Mouse (Mus musculus): ENCODE measurements at regions not wholly inside any gene's neighbourhood (a gene's known extent, or its start where the extent isn't known, plus 50 kb on each side); places are given as distances from the start of the nearest gene placed in this dataset.

DNA sequence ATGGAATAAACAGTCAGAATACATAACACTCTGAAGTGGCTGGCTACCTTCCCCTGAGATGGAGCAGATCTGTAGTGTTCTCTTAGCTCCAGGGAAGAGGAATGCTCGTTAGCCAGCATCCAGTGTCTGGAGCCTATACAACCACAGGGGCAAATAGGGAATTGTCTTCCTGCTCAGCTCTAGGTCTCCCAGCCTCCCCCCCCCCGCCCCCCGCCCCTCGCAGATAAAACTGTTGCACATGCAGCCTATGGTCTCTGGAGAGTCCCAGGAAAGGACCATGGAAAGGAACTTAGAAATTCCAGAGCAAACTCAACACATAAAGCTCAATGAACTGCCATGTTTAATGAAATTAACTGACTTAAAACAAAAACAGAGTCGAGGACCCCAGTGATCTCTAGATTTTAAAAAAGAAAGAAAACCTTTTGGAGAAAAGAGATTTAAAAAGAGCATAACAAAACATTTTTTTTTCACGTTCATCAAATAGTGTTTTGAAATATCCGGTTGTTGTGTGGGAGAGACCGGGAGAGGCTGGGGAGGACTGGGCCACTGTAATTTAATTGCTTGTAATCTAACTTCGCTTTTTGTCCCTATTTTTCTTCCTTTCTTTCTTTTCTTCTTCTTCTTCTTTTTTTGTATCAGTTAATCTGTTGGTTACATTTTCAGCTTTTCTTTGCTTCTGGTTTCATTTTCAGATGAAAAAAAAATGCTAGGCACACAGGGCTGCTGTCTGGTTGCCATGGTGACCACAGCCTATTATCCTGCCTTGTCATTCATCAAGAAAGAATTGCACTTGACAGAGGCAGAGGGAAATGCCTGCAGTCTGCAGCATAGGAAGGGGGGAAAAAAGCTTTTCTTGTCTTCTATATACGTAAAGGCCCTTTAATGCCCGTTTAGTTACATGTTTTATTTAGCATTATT, 450.3 kb upstream of the Ubash3b start:
- no peak overlapping the region for H3K4me3 ChIP-seq (replicated peaks; ENCODE audit: control insufficient read depth, low read depth, low read length)
- WGBS: 27% methylated on average over 11 of the region's 11 CpGs
- TF ChIP-seq POLR2A (IDR thresholded peaks at IDR 0.05; ENCODE audit: borderline replicate concordance, control insufficient read depth, low read depth, low read length) (no peak), CTCF (IDR thresholded peaks at IDR 0.05; ENCODE audit: control insufficient read depth, insufficient read depth, low read length) (no peak)
- H3K27ac ChIP-seq (ENCODE audit: control insufficient read depth, insufficient read depth, low read depth, low read length, poor library complexity): no peak overlapping the region
- no peaks in the 10 kb centered on the region for H3K4me1 ChIP-seq (ENCODE audit: control insufficient read depth, insufficient read depth, low read length)

DNA sequence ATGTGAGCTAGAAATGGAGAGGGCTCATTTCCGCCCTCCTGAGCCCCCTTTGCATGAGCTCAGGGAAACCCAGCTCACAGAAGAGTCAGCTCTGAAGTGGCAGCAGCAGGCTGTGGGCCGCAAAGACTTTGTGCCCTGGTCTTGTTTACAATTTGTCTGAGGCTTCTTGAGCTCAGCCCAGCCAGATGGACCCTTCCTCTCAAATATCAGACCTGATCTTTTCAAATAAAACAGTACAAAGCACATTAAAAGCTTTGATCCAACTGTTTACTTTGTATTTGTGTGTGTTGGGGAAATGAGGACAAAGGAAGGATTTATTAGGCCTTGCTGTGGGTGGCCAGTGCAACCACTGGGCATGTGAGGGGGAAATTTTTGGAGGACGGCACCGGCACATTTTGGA, 448.9 kb upstream of the Ubash3b start:
- 84% methylated on average over 4 of the region's 4 CpGs for WGBS
- no peak overlapping the region for H3K27ac ChIP-seq (ENCODE audit: control insufficient read depth, insufficient read depth, low read depth, low read length, poor library complexity)
- TF ChIP-seq POLR2A (IDR thresholded peaks at IDR 0.05; ENCODE audit: borderline replicate concordance, control insufficient read depth, low read depth, low read length) (no peak), CTCF (IDR thresholded peaks at IDR 0.05; ENCODE audit: control insufficient read depth, insufficient read depth, low read length) (no peak)
- no peak overlapping the region for H3K4me3 ChIP-seq (replicated peaks; ENCODE audit: control insufficient read depth, low read depth, low read length)
- no peaks in the 10 kb centered on the region for H3K4me1 ChIP-seq (ENCODE audit: control insufficient read depth, insufficient read depth, low read length)

DNA sequence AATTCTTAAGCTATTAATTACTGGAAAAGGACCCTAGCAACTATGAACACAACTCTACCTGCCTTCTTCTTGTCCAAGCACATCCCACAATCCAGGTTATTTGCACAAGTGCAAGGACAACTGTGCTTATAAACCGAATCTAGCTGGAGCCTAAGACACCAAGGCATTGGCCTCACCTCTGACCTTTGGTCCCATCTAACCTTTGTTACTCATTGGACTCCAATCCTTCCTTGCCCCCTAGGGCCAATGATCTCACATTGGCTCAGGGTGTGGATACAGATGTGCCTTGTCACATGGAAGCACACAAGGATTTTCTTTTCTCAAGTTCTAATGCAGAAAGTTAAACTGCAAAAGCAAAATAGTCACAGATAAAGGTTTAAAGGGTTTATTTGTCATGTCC, 444.6 kb upstream of the Ubash3b start:
- 85% methylated on average over 1 of the region's 1 CpGs for WGBS
- Histone ChIP-seq H3K4me3 (replicated peaks; ENCODE audit: control insufficient read depth, low read depth, low read length) (no peak overlapping the region), H3K27ac (ENCODE audit: control insufficient read depth, insufficient read depth, low read depth, low read length, poor library complexity) (no peak overlapping the region), H3K4me1 (ENCODE audit: control insufficient read depth, insufficient read depth, low read length) (no peaks in the 10 kb centered on the region)
- TF ChIP-seq CTCF (IDR thresholded peaks at IDR 0.05; ENCODE audit: control insufficient read depth, insufficient read depth, low read length): no peak
- no peak for TF ChIP-seq POLR2A (IDR thresholded peaks at IDR 0.05; ENCODE audit: borderline replicate concordance, control insufficient read depth, low read depth, low read length)

DNA sequence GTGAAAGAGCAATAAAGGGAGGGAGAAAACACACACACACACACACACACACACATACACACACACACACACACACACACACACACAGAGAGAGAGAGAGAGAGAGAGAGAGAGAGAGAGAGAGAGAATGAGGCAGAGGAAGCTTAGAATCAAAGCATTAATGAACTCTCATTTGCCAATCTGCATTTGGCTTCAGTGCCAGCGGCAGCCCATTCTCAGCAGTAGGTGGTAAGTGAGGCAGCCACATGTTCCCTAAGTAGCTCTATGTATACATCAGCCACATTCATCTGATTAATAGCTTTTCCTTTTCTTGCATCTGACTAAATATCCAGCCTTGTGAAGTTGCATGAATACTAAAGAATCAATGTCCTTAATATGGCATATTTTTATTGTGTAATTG, 443.4 kb upstream of the Ubash3b start:
- H3K4me1 ChIP-seq (ENCODE audit: control insufficient read depth, insufficient read depth, low read length): no peaks in the 10 kb centered on the region
- no peak overlapping the region for H3K4me3 ChIP-seq (replicated peaks; ENCODE audit: control insufficient read depth, low read depth, low read length)
- WGBS: 81% methylated on average over 1 of the region's 1 CpGs
- TF ChIP-seq POLR2A (IDR thresholded peaks at IDR 0.05; ENCODE audit: borderline replicate concordance, control insufficient read depth, low read depth, low read length) (no peak), CTCF (IDR thresholded peaks at IDR 0.05; ENCODE audit: control insufficient read depth, insufficient read depth, low read length) (no peak)
- H3K27ac ChIP-seq (ENCODE audit: control insufficient read depth, insufficient read depth, low read depth, low read length, poor library complexity): no peak overlapping the region

DNA sequence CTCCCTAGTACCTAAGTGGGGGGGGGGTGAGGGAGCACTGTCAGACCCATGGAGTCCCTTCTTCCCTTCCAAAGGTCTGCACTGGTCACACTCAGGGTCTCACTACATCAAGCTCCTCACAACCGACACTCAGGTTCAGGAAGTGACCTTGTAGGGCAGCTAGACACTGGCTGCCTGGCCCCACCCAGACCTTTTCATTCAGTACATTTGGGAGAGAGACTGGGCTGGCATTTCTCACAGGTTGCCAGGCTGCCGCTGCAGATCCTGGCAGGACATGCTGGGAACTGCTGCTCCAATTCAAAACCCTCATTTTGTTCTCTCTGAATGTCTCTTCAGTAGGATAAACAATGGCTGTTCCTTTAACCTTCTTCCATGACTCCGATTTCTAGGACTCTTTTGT, 439.3 kb upstream of the Ubash3b start:
- TF ChIP-seq POLR2A (IDR thresholded peaks at IDR 0.05; ENCODE audit: borderline replicate concordance, control insufficient read depth, low read depth, low read length): no peak
- no peak for TF ChIP-seq CTCF (IDR thresholded peaks at IDR 0.05; ENCODE audit: control insufficient read depth, insufficient read depth, low read length)
- no peak overlapping the region for H3K4me3 ChIP-seq (replicated peaks; ENCODE audit: control insufficient read depth, low read depth, low read length)
- no peaks in the 10 kb centered on the region for H3K4me1 ChIP-seq (ENCODE audit: control insufficient read depth, insufficient read depth, low read length)
- 51% methylated on average over 3 of the region's 3 CpGs for WGBS
- no peak overlapping the region for H3K27ac ChIP-seq (ENCODE audit: control insufficient read depth, insufficient read depth, low read depth, low read length, poor library complexity)

DNA sequence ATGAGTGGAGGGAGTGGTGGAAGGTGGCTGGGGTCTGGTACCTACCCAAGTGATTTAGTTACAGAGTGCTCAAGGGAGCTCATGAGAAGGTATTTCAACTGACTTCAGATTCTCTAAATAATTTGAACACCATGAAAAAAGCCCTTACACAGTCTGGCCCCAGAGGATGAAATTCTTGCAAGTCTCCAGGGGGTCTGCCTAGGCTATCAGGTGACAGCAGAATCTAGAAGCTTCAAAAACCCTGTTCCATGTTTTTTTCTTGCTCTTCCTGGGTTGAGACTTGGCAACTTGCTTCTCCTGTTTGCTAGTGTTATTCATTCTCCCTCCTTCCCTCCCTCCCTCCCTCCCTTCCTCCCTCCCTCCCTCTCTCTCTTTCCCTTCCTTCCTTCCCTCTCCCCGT, 438.4 kb upstream of the Ubash3b start:
- no peak for TF ChIP-seq CTCF (IDR thresholded peaks at IDR 0.05; ENCODE audit: control insufficient read depth, insufficient read depth, low read length)
- 30% methylated on average over 1 of the region's 1 CpGs for WGBS
- no peak overlapping the region for H3K27ac ChIP-seq (ENCODE audit: control insufficient read depth, insufficient read depth, low read depth, low read length, poor library complexity)
- H3K4me3 ChIP-seq (replicated peaks; ENCODE audit: control insufficient read depth, low read depth, low read length): no peak overlapping the region
- no peaks in the 10 kb centered on the region for H3K4me1 ChIP-seq (ENCODE audit: control insufficient read depth, insufficient read depth, low read length)

DNA sequence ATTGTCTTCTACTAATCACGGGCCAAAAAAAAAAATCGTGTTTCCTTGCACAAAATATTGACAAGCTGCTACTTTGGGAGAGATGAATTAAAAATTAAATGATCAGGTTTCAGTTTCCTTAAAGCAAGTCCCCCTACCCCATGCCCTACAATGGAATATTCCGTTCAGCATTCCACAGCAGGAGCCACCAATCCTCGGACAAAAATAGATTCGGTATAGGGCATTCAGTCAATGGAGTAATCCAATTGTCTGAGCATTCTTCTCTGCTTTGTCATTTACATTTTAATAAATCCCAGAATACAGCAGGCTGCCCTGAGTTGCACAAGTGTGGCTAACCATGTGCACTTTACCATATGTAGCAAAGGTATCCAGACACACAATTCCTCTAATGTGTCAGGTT, 434.3 kb upstream of the Ubash3b start:
- no peaks in the 10 kb centered on the region for H3K4me1 ChIP-seq (ENCODE audit: control insufficient read depth, insufficient read depth, low read length)
- TF ChIP-seq POLR2A (IDR thresholded peaks at IDR 0.05; ENCODE audit: borderline replicate concordance, control insufficient read depth, low read depth, low read length): no peak
- TF ChIP-seq CTCF (IDR thresholded peaks at IDR 0.05; ENCODE audit: control insufficient read depth, insufficient read depth, low read length): no peak
- 70% methylated on average over 5 of the region's 5 CpGs for WGBS
- no peak overlapping the region for H3K27ac ChIP-seq (ENCODE audit: control insufficient read depth, insufficient read depth, low read depth, low read length, poor library complexity)
- H3K4me3 ChIP-seq (replicated peaks; ENCODE audit: control insufficient read depth, low read depth, low read length): no peak overlapping the region

DNA sequence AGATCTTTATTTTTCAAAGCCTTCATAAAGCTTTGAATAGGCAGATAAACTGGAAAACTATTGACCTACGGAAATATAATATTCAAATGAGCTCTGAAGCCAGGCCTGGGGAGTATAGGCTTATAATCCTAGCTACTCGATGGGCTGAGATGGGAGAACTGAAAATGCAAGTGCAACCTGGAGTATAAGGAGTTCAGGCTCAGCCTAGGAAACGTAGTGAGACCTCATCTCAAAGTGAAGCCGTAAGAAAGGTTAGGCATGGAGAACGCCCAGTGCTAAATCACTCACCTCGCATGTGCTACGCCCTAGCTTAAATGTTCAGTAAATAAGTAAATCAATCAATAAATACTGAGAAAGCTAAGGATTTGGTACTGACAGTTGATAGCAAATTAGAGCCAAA, 432.5 kb upstream of the Ubash3b start:
- 79% methylated on average over 7 of the region's 7 CpGs for WGBS
- TF ChIP-seq CTCF (IDR thresholded peaks at IDR 0.05; ENCODE audit: control insufficient read depth, insufficient read depth, low read length) (no peak), POLR2A (IDR thresholded peaks at IDR 0.05; ENCODE audit: borderline replicate concordance, control insufficient read depth, low read depth, low read length) (no peak)
- no peaks in the 10 kb centered on the region for H3K4me1 ChIP-seq (ENCODE audit: control insufficient read depth, insufficient read depth, low read length)
- no peak overlapping the region for H3K4me3 ChIP-seq (replicated peaks; ENCODE audit: control insufficient read depth, low read depth, low read length)
- no peak overlapping the region for H3K27ac ChIP-seq (ENCODE audit: control insufficient read depth, insufficient read depth, low read depth, low read length, poor library complexity)
